Mouse (Mus musculus): ENCODE results near the gene Gm49450. TPM values are rescaled to one million over a fixed set of nuclear protein-coding genes. Genes with fewer than 3 reads are reported as not detected.

Gene Gm49450
- polyA plus RNA-seq, 1 experiment = 559 TPM

DNA sequence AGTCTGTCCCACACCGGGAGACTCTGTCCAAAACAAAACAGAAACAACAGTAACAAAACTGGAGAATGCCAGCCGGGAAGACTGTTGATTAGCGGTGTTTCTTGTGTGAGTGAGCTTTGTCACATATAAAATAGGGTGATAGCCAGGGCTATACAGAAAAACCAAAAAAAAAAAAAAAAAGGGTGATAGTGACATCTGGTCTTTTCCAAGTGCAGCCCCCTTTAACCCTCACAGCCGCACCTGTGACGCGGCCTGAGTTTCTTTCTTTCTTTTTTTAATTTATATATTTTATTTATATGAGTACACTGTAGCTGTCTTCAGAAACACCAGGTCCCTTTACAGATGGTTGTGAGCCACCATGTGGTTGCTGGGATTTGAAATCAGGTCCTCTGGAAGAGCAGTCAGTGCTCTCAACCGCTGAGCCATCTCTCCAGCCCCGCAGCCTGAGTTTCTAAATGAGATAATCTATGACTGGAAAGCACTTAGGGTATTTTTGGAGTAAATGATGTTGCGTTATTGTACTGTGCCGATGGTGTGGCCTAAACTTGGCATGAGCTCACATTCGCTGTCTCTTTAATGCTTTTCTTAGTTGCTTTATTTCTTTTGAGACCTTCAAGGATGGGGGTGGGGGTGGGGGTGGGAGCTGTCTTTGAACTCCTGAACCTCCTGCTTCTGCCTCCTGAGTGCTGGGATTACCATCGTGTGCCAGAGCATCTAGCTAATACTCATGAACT, 32.8 kb upstream of the Gm49450 start:
- peak overlapping the region; percentile 92 for H3K27ac ChIP-seq (ENCODE audit: insufficient read depth, low read length)
- peak overlapping the region; percentile 49 for H3K4me3 ChIP-seq (ENCODE audit: insufficient read depth, low read length)
- peaks cover 11% of the 10 kb centered on the region for H3K4me1 ChIP-seq (ENCODE audit: control insufficient read depth, insufficient read depth, low read length)
- TF ChIP-seq POLR2A (IDR thresholded peaks at IDR 0.05; ENCODE audit: low read depth, low read length) = no peak

DNA sequence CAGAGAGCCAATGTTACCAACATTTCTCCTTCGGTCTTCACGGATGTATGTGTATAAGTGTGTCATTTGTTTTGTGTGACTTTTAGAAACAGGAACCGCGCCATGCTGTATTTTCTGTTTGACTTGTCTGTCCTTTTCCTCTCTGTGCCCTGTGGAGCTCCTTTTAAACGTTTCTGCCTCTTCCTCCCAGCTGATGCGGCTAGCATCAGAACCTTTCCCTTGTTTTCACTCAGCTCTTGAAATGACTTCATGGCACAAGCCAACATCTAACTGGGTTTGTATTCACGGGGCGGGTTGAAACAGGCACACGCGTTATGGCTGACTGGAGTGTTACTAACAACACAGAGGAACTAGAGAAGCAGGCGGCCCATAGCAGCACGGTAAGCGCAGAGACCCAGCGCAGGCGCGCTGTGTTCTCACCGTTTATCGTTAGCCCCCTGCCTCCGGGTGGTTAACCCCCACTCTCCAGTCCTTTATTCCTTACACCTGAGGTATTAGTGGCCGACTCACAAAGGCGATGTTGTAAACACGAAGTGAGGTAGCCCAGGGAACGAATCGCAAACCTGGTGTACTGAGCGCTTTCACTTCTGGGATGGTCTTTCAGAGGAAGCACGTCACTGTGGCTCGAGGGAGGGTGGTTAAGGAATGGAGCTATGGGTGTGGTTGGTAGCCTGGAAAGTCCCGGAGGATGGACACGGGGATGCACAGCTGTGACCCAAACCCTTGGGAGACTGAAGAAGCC, 32.1 kb upstream of the Gm49450 start:
- H3K4me3 ChIP-seq (ENCODE audit: insufficient read depth, low read length) = peak overlapping the region; percentile 49
- TF ChIP-seq CTCF (IDR thresholded peaks at IDR 0.05; ENCODE audit: borderline replicate concordance, insufficient read depth, low read length) = no peak
- TF ChIP-seq POLR2A (IDR thresholded peaks at IDR 0.05; ENCODE audit: low read depth, low read length) = peak; percentile 95
- H3K4me1 ChIP-seq (ENCODE audit: control insufficient read depth, insufficient read depth, low read length) = peaks cover 9% of the 10 kb centered on the region
- peak overlapping the region; percentile 92 for H3K27ac ChIP-seq (ENCODE audit: insufficient read depth, low read length)

DNA sequence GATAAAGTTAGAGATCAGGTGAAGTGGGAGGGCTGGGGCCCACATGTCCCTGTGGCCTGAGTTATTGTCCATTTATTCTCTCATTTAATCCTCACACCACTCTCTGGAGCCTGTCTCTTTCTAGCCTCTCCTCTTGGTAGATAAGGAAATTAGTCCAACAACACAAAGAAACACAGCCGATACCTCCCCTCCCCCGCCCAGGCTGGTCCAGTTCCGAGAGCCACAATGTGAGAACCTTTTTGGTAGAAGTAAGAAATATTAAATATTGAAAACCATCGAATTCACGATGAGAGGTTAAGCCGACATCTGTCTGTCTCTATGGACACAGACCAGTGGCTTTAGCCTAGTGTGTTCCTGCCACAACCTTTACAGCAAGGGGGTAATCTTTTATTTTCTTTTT, 31.3 kb upstream of the Gm49450 start:
- peaks cover 9% of the 10 kb centered on the region for H3K4me1 ChIP-seq (ENCODE audit: control insufficient read depth, insufficient read depth, low read length)
- H3K27ac ChIP-seq (ENCODE audit: insufficient read depth, low read length) = no peak overlapping the region
- TF ChIP-seq POLR2A (IDR thresholded peaks at IDR 0.05; ENCODE audit: low read depth, low read length) (no peak), CTCF (IDR thresholded peaks at IDR 0.05; ENCODE audit: borderline replicate concordance, insufficient read depth, low read length) (no peak)
- H3K4me3 ChIP-seq (ENCODE audit: insufficient read depth, low read length) = no peak overlapping the region

DNA sequence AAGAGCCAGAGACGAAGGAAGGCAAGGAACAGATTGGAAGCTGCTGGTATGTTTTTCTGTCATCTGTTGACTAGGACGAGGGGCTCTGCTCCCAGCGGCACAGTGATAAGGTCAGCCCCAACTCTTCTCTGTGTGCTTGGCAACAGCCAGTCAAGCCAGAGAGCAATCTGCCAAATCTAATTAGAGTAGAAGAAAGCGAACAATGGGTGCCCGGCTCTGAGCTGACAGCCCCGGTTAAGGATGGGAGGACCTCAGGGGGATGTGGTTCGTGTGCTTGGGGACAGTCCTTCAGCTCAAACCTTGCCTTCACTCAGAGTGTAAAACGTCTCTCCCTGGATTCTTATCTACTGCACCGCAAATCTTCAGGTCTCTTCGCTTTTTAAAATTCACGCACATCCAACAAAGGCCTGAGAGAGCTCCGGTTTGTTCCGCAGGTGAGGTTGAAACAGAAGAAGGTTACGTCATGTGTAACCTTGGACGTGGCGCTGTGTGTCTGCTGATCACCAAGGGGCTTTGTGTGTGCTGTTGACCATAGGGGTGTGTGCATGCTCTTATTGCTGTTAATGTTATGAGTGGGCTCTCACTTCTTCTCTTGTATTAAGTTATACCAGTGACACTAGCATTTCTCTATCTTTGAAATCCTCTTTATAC, 30.2 kb upstream of the Gm49450 start:
- H3K4me3 ChIP-seq (ENCODE audit: insufficient read depth, low read length) = no peak overlapping the region
- H3K27ac ChIP-seq (ENCODE audit: insufficient read depth, low read length) = no peak overlapping the region
- peaks cover 9% of the 10 kb centered on the region for H3K4me1 ChIP-seq (ENCODE audit: control insufficient read depth, insufficient read depth, low read length)
- TF ChIP-seq CTCF (IDR thresholded peaks at IDR 0.05; ENCODE audit: borderline replicate concordance, insufficient read depth, low read length) = no peak
- TF ChIP-seq POLR2A (IDR thresholded peaks at IDR 0.05; ENCODE audit: low read depth, low read length) = no peak

DNA sequence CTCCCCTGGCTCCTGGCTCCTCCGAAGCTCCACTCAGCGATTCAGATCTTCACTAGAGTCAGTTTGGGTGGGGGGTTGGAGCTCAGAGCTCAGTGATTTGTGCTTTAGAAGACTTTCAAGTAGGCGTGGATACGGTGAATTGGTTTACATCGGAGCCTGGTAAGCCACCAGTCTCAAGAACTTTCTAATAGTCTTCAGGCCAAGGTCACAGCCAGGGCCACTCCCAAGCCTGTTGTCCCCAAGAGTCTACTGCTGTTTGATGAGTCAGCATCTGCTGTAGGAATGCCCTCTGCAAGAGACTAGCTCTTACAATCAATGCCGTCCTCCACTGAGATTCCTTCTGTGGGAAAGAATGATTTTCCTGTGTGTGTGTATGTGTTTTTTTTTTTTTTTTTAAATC, 28.7 kb upstream of the Gm49450 start:
- H3K4me1 ChIP-seq (ENCODE audit: control insufficient read depth, insufficient read depth, low read length) = peaks cover 6% of the 10 kb centered on the region; the same call in 1 of the 2 replicates
- H3K4me3 ChIP-seq (ENCODE audit: insufficient read depth, low read length) = no peak overlapping the region
- H3K27ac ChIP-seq (ENCODE audit: insufficient read depth, low read length) = no peak overlapping the region
- TF ChIP-seq POLR2A (IDR thresholded peaks at IDR 0.05; ENCODE audit: low read depth, low read length) (no peak), CTCF (IDR thresholded peaks at IDR 0.05; ENCODE audit: borderline replicate concordance, insufficient read depth, low read length) (no peak)

DNA sequence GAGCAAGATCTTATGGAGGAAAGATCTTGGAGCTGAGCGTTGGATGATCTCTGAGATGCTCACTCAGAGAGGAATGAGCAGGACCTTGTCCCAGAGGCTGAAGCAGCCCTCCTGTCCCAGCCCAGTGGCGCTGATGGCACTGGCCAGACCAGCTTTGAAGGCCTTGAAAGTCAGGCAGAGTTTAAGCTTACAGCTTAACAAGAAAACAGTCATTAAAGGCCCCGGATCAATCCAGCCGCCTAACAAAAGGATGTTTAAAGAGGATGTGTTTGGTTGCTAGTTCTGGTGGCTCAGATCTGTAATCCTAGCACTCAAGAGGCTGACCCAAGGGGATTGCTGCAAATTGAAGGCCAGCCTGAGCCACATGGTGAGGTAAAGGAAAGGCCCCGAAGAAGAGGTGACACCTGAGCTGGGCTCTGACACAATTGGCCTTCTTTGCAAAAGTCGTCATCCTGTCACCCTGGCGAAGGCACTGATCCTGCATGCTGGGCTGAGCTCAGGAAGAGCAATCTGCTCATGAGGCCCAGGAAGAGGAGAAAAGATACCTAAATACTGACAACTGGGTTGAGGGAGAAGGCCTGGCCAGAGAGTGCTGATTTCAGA, 26.8 kb upstream of the Gm49450 start:
- 0 out of 2 replicates have a peak, but pooled peaks cover 4% of the 10 kb centered on the region for H3K4me1 ChIP-seq (ENCODE audit: control insufficient read depth, insufficient read depth, low read length)
- no peak overlapping the region for H3K27ac ChIP-seq (ENCODE audit: insufficient read depth, low read length)
- TF ChIP-seq POLR2A (IDR thresholded peaks at IDR 0.05; ENCODE audit: low read depth, low read length) = no peak
- no peak for TF ChIP-seq CTCF (IDR thresholded peaks at IDR 0.05; ENCODE audit: borderline replicate concordance, insufficient read depth, low read length)
- no peak overlapping the region for H3K4me3 ChIP-seq (ENCODE audit: insufficient read depth, low read length)

DNA sequence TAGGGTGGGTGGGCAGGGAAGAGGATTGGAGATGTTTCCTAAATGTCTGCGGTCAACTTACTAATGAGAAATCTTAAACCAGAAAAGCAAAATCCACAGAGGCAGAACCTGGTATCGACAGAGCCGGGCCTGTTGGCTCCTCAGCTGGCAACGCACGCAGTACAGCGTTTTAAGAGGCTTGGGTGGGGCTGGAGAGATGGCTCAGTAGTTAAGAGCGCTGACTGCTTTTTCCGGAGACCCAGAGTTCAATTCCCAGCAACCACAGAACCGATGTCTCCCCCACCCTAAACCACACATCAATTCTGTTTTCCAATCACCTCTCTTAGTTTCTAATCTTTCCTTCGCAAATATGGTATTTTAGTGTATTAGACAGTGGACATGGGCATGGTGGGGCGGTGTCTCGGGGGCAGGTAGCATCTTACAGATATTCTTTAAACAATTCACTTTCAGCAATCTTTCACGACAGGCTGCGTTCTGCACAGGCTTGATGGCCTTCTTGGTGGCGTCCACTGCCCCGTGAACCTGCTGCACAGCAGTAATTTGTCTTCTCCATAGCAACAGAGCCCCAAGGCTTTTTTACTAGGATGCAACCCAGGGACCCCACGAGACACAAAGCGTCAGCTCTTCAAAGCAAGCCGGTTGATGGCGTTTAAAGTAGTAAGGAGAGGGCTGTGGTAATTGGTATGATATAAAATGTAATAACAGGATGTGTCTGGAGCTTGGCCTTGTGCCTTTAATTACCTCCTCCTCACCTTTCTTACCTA, 25.2 kb upstream of the Gm49450 start:
- Histone ChIP-seq H3K4me3 (ENCODE audit: insufficient read depth, low read length) (no peak overlapping the region), H3K4me1 (ENCODE audit: control insufficient read depth, insufficient read depth, low read length) (0 out of 2 replicates have a peak, but pooled peaks cover 4% of the 10 kb centered on the region), H3K27ac (ENCODE audit: insufficient read depth, low read length) (no peak overlapping the region)
- TF ChIP-seq POLR2A (IDR thresholded peaks at IDR 0.05; ENCODE audit: low read depth, low read length) (no peak), CTCF (IDR thresholded peaks at IDR 0.05; ENCODE audit: borderline replicate concordance, insufficient read depth, low read length) (no peak)

DNA sequence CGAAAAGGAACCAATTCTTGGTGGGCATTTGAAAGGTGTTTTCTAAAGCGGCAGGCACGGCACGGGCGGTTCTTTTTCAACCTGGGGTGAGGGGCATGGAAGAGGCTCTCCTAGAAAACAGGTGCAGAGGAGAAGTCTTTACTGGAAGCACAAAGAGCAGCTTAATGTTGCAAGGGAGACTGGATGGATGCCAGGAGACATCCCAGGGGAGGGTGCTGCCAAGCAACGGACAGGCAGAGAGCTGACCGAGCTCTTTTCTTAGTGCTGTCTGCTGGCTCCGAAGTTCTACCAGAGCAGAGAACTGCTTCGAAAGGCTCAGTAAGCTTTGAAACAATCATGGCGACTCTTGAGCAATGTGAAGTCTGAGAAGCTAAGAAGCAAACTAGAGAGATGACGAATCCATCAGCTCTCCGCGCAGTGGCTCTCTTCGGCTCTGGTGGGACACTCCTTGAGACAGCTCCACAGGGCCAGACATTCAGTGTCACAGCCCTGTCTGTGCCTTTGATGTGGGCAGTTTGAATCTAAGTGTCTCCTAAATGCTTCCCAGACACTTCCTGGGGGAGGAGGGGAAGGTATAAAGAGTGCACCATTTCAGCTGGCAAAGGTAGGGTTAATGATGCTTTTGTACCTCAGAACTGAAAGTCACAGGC, 24.5 kb upstream of the Gm49450 start:
- TF ChIP-seq CTCF (IDR thresholded peaks at IDR 0.05; ENCODE audit: borderline replicate concordance, insufficient read depth, low read length) (no peak), POLR2A (IDR thresholded peaks at IDR 0.05; ENCODE audit: low read depth, low read length) (no peak)
- Histone ChIP-seq H3K4me1 (ENCODE audit: control insufficient read depth, insufficient read depth, low read length) (0 out of 2 replicates have a peak, but pooled peaks cover 4% of the 10 kb centered on the region), H3K4me3 (ENCODE audit: insufficient read depth, low read length) (no peak overlapping the region), H3K27ac (ENCODE audit: insufficient read depth, low read length) (no peak overlapping the region)
